Mouse (Mus musculus): Measurements from ENCODE around the gene Ncapg2.

Ncapg2 gene

GRCm38 (mm10) chr12:116442184-116442583, 37.0 kb downstream of the Ncapg2 start:
- no peak for ATAC-seq (ENCODE audit: low TSS enrichment)

GRCm38 (mm10) chr12:116449536-116449935, 44.3 kb downstream of the Ncapg2 start:
- no peak for ATAC-seq (ENCODE audit: low TSS enrichment)

- ATAC-seq (ENCODE audit: low TSS enrichment): peak; percentile 34; the same call in 1 of the 2 replicates
Measured at GRCm38 (mm10) chr12:116460379-116461065, 55.3 kb downstream of the Ncapg2 start.

GRCm38 (mm10) chr12:116467030-116467429, 61.8 kb downstream of the Ncapg2 start:
- ATAC-seq (ENCODE audit: low TSS enrichment): no peak

- peak; percentile 89 for ATAC-seq (ENCODE audit: low TSS enrichment)
Measured at GRCm38 (mm10) chr12:116468348-116468747, 63.1 kb downstream of the Ncapg2 start.

GRCm38 (mm10) chr12:116469096-116469495, 63.9 kb downstream of the Ncapg2 start:
- no peak for ATAC-seq (ENCODE audit: low TSS enrichment)

GRCm38 (mm10) chr12:116473264-116473663, 68.1 kb downstream of the Ncapg2 start:
- no peak for ATAC-seq (ENCODE audit: low TSS enrichment)

- no peak for ATAC-seq (ENCODE audit: low TSS enrichment)
Measured at GRCm38 (mm10) chr12:116473761-116474160, 68.6 kb downstream of the Ncapg2 start.

- ATAC-seq (ENCODE audit: low TSS enrichment): no peak
Measured at GRCm38 (mm10) chr12:116474676-116475075, 69.5 kb downstream of the Ncapg2 start.

- ATAC-seq (ENCODE audit: low TSS enrichment): no peak
Measured at GRCm38 (mm10) chr12:116478771-116479170, 73.6 kb downstream of the Ncapg2 start.

GRCm38 (mm10) chr12:116481921-116482320, 76.7 kb downstream of the Ncapg2 start:
- no peak for ATAC-seq (ENCODE audit: low TSS enrichment)

- ATAC-seq (ENCODE audit: low TSS enrichment): no peak
Measured at GRCm38 (mm10) chr12:116483581-116483980, 78.4 kb downstream of the Ncapg2 start.

GRCm38 (mm10) chr12:116484991-116485390, 79.8 kb downstream of the Ncapg2 start:
- ATAC-seq (ENCODE audit: low TSS enrichment): no peak

- ATAC-seq (ENCODE audit: low TSS enrichment): peak; percentile 60
Measured at GRCm38 (mm10) chr12:116485591-116486403, 80.6 kb downstream of the Ncapg2 start, which contains the start of gene Ptprn2. TSS of gene Ptprn2 (plus strand) at chr12:116485720.

GRCm38 (mm10) chr12:116486404-116486730, 81.2 kb downstream of the Ncapg2 start:
- ATAC-seq (ENCODE audit: low TSS enrichment): 0 out of 2 replicates have a peak, but pooled peaks have one; percentile 2

GRCm38 (mm10) chr12:116488836-116489235, 83.6 kb downstream of the Ncapg2 start:
- peak; percentile 55 for ATAC-seq (ENCODE audit: low TSS enrichment)

- ATAC-seq (ENCODE audit: low TSS enrichment): no peak
Measured at GRCm38 (mm10) chr12:116490575-116491356, 85.6 kb downstream of the Ncapg2 start.

- no peak for ATAC-seq (ENCODE audit: low TSS enrichment)
Measured at GRCm38 (mm10) chr12:116498666-116499065, 93.5 kb downstream of the Ncapg2 start.

GRCm38 (mm10) chr12:116500652-116501051, 95.5 kb downstream of the Ncapg2 start:
- ATAC-seq (ENCODE audit: low TSS enrichment): 0 out of 2 replicates have a peak, but pooled peaks have one; percentile 12

- no peak for ATAC-seq (ENCODE audit: low TSS enrichment)
Measured at GRCm38 (mm10) chr12:116512482-116512881, 107.3 kb downstream of the Ncapg2 start.
